Mouse (Mus musculus): ENCODE data around the gene Endou.

Endou gene

GRCm38 (mm10) chr15:97728394-97728793, 2.7 kb downstream of the Endou start:
- DNase-seq (ENCODE audit: low read depth, low spot score) = no peak

GRCm38 (mm10) chr15:97727520-97727919, 3.6 kb downstream of the Endou start:
- no peak for DNase-seq (ENCODE audit: low read depth, low spot score)

- DNase-seq (ENCODE audit: low read depth, low spot score) = no peak
Observed at GRCm38 (mm10) chr15:97727048-97727447, 4.1 kb downstream of the Endou start.

- DNase-seq (ENCODE audit: low read depth, low spot score) = no peak
Observed at GRCm38 (mm10) chr15:97726310-97726709, 4.8 kb downstream of the Endou start.

- DNase-seq (ENCODE audit: low read depth, low spot score) = no peak
Observed at GRCm38 (mm10) chr15:97725198-97725785, 5.8 kb downstream of the Endou start.

GRCm38 (mm10) chr15:97724346-97725197, 6.6 kb downstream of the Endou start:
- DNase-seq (ENCODE audit: low read depth, low spot score) = no peak

GRCm38 (mm10) chr15:97723536-97724345, 7.4 kb downstream of the Endou start:
- no peak for DNase-seq (ENCODE audit: low read depth, low spot score)

GRCm38 (mm10) chr15:97721008-97721701, 10.0 kb downstream of the Endou start:
- DNase-seq (ENCODE audit: low read depth, low spot score) = no peak

GRCm38 (mm10) chr15:97720026-97720675, 11.0 kb downstream of the Endou start:
- DNase-seq (ENCODE audit: low read depth, low spot score) = no peak

- no peak for DNase-seq (ENCODE audit: low read depth, low spot score)
Observed at GRCm38 (mm10) chr15:97719494-97719893, 11.6 kb downstream of the Endou start.

- DNase-seq (ENCODE audit: low read depth, low spot score) = no peak
Observed at GRCm38 (mm10) chr15:97718535-97719155, 12.5 kb downstream of the Endou start.

GRCm38 (mm10) chr15:97717861-97718534, 13.1 kb downstream of the Endou start:
- peak; percentile 50 for DNase-seq (ENCODE audit: low read depth, low spot score)

- no peak for DNase-seq (ENCODE audit: low read depth, low spot score)
Observed at GRCm38 (mm10) chr15:97716782-97717181, 14.4 kb downstream of the Endou start.

- no peak for DNase-seq (ENCODE audit: low read depth, low spot score)
Observed at GRCm38 (mm10) chr15:97715734-97716133, 15.4 kb downstream of the Endou start.

- no peak for DNase-seq (ENCODE audit: low read depth, low spot score)
Observed at GRCm38 (mm10) chr15:97715083-97715482, 16.1 kb downstream of the Endou start.

- no peak for DNase-seq (ENCODE audit: low read depth, low spot score)
Observed at GRCm38 (mm10) chr15:97712546-97712945, 18.6 kb downstream of the Endou start.

- no peak for DNase-seq (ENCODE audit: low read depth, low spot score)
Observed at GRCm38 (mm10) chr15:97710906-97711305, 20.2 kb downstream of the Endou start.

- peak; percentile 78 for DNase-seq (ENCODE audit: low read depth, low spot score)
Observed at GRCm38 (mm10) chr15:97705211-97706050, 25.7 kb downstream of the Endou start, which contains the start of gene Rpap3. Gene Rpap3, minus strand, starts transcription at chr15:97705825.

GRCm38 (mm10) chr15:97696616-97697015, 34.5 kb downstream of the Endou start:
- no peak for DNase-seq (ENCODE audit: low read depth, low spot score)

Data from ES-CJ7 (cell line).